Mouse (Mus musculus): ENCODE measurements around the gene Zfp970. TPM values are rescaled to one million over a fixed set of nuclear protein-coding genes. Genes with fewer than 3 reads are reported as not detected.
"Not testable (repeated sequence)": the region's sequence is repeated elsewhere in the genome, so short reads cannot be mapped to it uniquely, and the experiment has no call there.

Zfp970 gene
- polyA plus RNA-seq, 1 experiment from 2014 or later: 9.7 TPM

DNA sequence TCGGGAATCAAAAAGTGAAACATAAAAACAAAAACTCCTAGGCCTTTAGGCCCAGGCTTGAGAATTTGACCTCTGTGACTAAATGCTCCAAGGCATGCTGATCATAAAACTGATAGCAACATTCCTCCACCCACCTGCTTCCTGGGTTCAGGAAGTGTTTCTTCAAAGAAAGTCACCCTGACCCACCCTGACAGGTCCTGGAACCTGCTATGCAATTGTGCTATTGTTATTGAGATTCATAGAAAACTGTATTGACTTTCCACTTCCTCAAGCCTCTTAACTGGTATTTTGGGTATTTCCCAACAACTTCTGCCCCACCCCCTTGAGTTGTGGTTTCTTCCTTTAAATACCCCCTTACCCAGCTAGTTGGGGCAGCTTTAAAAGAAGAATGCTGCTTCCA, 54.4 kb downstream of the Zfp970 start:
- not testable (repeated sequence) for H3K4me3 ChIP-seq, H3K27ac ChIP-seq
- 84% methylated on average over 1 of the region's 1 CpGs for WGBS

DNA sequence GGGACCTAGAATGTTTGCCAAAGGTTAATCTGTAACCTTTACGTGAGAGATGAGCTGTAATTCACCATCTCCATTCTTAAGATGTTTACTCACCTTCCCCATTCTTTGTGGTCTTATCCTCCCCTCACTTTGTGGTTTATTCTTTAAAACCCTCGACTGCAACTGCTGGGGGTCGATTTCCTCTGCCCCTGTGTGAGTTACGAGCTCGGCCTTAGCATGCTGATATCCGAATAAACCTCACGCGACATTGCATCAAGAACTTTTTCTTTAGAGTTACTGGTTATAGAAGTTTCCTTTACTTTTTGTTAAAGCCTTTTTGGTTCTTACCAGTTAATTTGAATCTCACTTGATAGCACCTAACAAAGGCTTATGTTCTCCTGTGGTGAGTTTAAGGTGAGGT, 55.5 kb downstream of the Zfp970 start:
- no peak for DNase-seq (ENCODE audit: low spot score)
- Histone ChIP-seq H3K27me3 (ENCODE audit: insufficient read depth, poor library complexity, severe bottlenecking) (no peaks in the 10 kb centered on the region), H3K4me3 (no peak overlapping the region), H3K27ac (no peak overlapping the region), H3K36me3 (no peaks in the 10 kb centered on the region), H3K9me3 (peaks cover 4% of the 10 kb centered on the region), H3K4me1 (no peaks in the 10 kb centered on the region)
- WGBS: 78% methylated on average over 8 of the region's 8 CpGs

More for the DNA sequence above, 54.4 kb downstream of the Zfp970 start:
- not testable (repeated sequence) for H3K27me3 ChIP-seq (ENCODE audit: insufficient read depth, poor library complexity, severe bottlenecking); H3K9me3 ChIP-seq; DNase-seq (ENCODE audit: low spot score); H3K36me3 ChIP-seq; H3K4me1 ChIP-seq

DNA sequence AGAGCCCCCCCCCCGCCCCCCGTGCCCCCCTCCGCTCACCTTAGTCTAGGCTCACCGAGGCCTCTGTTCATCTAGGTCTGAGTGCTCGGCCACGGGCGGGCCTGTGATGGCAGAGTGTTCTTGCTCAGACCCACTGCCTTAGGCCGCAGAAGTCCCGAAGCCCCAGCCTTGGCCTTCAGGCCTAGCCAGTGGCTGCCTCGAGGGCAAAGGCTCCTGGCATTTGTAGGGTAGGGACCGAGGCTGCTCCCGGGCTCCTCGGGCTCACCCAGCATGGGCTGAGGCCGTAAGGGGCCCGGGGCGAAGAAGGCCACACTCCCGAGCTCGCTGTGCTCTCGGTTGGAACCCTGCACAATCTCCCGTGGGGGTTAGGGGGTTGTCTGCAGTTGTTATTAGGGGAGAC, 58.5 kb downstream of the Zfp970 start:
- Histone ChIP-seq H3K36me3 (no peaks in the 10 kb centered on the region), H3K4me3 (no peak overlapping the region), H3K27me3 (ENCODE audit: insufficient read depth, poor library complexity, severe bottlenecking) (no peaks in the 10 kb centered on the region), H3K4me1 (no peaks in the 10 kb centered on the region), H3K27ac (no peak overlapping the region), H3K9me3 (peaks cover 4% of the 10 kb centered on the region)
- WGBS: 89% methylated on average over 20 of the region's 20 CpGs
- no peak for DNase-seq (ENCODE audit: low spot score)

DNA sequence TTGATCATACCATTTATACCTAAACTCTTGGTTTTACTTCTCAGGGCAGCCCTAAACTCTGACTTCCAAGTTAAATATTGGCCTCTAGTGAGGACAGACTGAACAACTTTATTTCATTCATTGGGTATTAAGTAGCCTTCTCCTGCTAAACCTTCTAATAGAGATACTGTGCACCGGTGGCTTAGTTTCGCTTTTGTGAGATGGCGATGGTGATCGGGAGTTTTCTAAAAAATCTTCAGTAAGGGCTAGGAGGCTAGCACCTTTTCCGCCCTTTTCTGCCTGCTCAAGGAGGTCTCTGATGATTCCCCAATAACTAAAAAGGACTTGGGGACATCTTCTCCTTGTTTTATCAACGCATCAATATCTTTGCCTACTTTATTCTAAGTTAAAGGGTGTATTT, 59.1 kb downstream of the Zfp970 start:
- not testable (repeated sequence) for H3K9me3 ChIP-seq; H3K4me1 ChIP-seq; H3K36me3 ChIP-seq; H3K27ac ChIP-seq; DNase-seq (ENCODE audit: low spot score); H3K4me3 ChIP-seq; H3K27me3 ChIP-seq (ENCODE audit: insufficient read depth, poor library complexity, severe bottlenecking)
- 85% methylated on average over 6 of the region's 6 CpGs for WGBS

DNA sequence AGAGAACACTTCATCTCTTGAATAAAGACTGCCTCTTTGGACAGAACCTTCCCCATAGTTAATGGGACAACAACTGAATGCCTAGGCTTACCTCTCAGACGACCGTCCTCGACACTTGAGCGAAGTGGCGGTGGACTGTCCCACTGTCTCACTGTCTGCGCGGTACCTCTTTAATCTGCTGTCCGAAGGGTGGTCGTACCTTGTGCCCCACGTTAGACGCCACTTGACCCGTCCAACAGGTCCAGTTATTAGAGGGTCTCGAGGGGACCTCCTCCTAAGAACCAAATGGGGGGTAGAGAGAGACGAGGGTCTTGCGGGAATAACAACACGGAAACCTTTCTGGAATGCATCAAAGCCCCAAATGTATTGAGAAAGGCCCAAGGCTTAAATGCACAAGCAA, 59.6 kb downstream of the Zfp970 start:
- not testable (repeated sequence) for DNase-seq (ENCODE audit: low spot score); H3K9me3 ChIP-seq; H3K4me3 ChIP-seq; H3K27me3 ChIP-seq (ENCODE audit: insufficient read depth, poor library complexity, severe bottlenecking); H3K27ac ChIP-seq; H3K36me3 ChIP-seq; H3K4me1 ChIP-seq
- WGBS: 81% methylated on average over 16 of the region's 16 CpGs

Other genes with a start within 250 kb of the Zfp970 start
- gene Gm14409, start 197.7 kb upstream of the Zfp970 start, polyA plus RNA-seq (2016; fragmentation: Nextera tagmentation; extraction: Ambion mirVana): not detected in 2 replicates
- gene Gm14412, start 140.4 kb upstream of the Zfp970 start, polyA plus RNA-seq (2016; fragmentation: Nextera tagmentation; extraction: Ambion mirVana): 0.23 and 0.54 TPM in 2 replicates
- 8.4 and 8.7 TPM in 2 replicates for gene Gm14418, start 66.4 kb upstream of the Zfp970 start, polyA plus RNA-seq (2016; fragmentation: Nextera tagmentation; extraction: Ambion mirVana)
- 8.0 and 8.9 TPM in 2 replicates for gene Gm14403, start 33.5 kb downstream of the Zfp970 start, polyA plus RNA-seq (2016; fragmentation: Nextera tagmentation; extraction: Ambion mirVana)
- gene Gm14406, start 113.5 kb downstream of the Zfp970 start, polyA plus RNA-seq (2016; fragmentation: Nextera tagmentation; extraction: Ambion mirVana): not detected in 2 replicates

Data from heart, embryonic 10.5 days (tissue).